Mouse (Mus musculus) heart, adult 2 months (tissue): ENCODE results near the gene Foxp1.

Experiments
- CTCF ChIP-seq: fragments of 200-600 bp; IDR thresholded peaks from 2 replicates; pipeline ENCODE4 v1.8.1; 2022; ENCODE audit warnings: antibody characterized with exemption, mild to moderate bottlenecking, moderate library complexity
- EP300 ChIP-seq: fragments of 200-500 bp; IDR thresholded peaks from 2 replicates; pipeline ENCODE4 v1.6.1; 2011; ENCODE audit warnings: low read depth, low read length, control low read depth; ENCODE audit not compliant: insufficient read depth
- POLR2A ChIP-seq: fragments of 200-500 bp; IDR thresholded peaks from 2 replicates; pipeline ENCODE4 v1.6.1; 2011; ENCODE audit warnings: mild to moderate bottlenecking, low read depth, low read length, control low read depth; ENCODE audit not compliant: insufficient read depth

- TF ChIP-seq POLR2A (no peak), CTCF (no peak), EP300 (0 out of 2 replicates have a peak, but pooled peaks have one; percentile 15)
These were observed 456.8 kb downstream of the Foxp1 start for GRCm38 (mm10) chr6:99065569-99066353.
